Mouse (Mus musculus) T-helper 1 cell (primary cell): ENCODE data around the gene Pafah1b1.

Experiments
- in situ Hi-C: fragments of 300-600 bp; cut with MboI, MseI; formaldehyde crosslinking; loops from one replicate; pipeline ENCODE4 v1.15.1; 2025; ENCODE audit warnings: high pct_unique_total_duplicates

Pafah1b1 gene

DNA sequence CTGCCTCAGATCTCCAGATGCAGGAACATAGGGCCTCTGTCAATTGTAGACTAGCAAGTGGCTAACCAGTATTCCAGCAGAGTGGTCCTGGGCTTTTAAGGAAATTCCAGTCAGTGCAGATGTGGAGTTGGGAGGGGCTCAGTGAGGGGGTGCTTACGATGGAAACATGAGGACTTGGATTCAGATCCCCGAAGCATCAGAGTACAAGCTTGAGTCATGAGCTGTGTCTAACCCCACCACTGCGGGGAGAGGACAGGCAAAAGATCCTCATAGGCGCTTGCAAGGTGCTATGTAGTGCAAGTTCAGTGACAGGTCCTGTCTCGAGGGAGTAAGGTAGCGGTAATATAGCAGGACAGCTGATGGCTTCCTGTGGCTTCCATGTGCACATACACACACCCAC lies 62.2 kb downstream of the Pafah1b1 start:
- in situ Hi-C loops = no loop called here

DNA sequence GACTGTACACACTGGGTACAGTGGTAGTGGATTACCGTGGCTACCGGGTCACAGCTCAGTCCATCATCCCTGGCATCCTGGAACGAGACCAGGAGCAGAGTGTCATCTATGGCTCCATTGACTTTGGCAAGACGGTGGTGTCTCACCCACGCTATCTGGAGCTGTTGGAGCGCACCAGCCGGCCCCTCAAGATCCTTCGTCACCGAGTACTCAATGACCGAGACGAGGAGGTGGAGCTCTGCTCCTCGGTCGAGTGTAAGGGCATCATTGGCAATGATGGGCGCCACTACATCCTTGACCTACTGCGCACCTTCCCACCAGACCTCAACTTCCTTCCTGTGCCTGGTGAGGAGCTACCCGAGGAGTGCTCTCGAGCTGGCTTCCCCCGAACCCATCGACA lies 62.8 kb downstream of the Pafah1b1 start:
- in situ Hi-C loops = no loop called here

DNA sequence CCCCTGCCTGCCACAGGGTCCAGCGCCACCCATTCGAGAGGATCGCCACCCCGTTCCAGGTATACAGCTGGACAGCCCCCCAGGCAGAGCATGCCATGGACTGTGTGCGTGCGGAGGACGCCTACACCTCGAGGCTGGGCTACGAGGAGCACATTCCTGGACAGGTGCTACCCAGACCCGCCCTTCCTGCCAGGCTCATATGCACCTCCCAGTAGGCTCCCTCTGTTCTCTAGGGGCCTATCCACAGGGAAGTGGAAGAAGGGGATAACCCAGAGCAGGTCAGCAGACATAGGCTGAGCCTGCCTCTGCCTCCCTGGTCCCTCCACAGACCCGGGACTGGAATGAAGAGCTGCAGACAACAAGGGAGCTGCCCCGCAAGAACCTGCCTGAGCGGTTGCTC lies 64.1 kb downstream of the Pafah1b1 start:
- in situ Hi-C loops = no loop called here

DNA sequence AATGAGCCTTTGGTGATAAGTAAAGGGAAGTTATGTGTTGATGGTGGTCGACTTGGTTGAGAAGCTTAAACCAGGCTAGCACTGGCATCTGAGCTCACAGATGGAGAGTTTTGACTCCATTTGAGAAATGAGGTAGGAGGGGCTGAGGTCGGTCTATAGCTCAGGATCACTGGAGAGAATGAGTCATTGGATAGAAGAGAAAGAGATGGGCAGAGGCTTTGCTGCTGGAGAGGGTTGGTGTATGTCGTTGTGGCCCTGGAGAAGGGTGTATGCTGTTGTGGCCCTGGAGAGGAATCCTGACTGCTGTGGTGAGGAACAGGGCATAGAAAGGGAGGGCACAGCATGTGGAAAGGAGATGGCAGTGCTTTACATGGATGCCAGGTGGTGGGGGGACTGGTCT lies 68.5 kb downstream of the Pafah1b1 start:
- in situ Hi-C loops = no loop called here

DNA sequence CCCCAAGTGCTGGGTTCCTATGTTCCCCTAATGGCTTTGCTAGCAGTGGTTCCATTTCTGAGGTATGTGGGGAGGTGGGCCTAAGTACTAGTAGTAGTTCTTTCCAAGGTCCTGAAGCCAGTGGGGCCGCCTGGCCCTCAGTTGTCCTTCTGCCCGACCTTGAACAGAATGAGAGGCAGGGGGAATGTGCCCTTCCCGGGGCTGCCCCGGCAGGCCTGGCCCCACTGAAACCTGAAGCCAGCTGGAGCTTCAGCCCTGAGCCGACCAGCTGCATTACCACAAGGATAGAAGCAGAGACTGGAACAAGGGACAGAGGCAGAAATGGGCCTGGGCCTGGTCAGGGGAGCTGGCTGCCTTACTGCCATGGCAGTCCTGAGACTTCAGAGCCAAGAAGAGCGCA lies 71.1 kb downstream of the Pafah1b1 start:
- in situ Hi-C loops = loop anchor here (5.0 kb wide), 1 partner anchor 174 kb away; no protein-coding TSS in a partner anchor

DNA sequence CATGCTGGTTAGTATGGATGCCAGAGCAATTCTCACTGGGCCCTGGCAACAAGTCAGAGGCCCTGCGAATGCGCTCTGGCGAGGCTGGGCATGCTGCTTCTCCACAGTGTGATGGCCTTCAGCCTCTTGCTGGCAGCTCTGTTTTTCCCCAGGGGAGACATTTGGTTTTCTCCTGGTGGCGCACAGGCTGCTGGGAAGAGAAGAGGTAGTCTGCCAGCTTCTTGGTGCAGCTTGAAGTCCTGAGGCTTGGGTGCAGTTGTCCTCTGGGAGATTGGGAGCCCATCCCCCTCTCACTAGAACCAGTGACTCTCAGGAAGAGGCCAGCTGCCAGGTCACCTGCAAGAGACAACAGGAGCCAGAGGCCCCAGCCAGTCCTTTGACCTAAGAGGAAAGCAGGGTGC lies 71.7 kb downstream of the Pafah1b1 start:
- in situ Hi-C loops = loop anchor here (5.0 kb wide), 1 partner anchor 175 kb away; no protein-coding TSS in a partner anchor

DNA sequence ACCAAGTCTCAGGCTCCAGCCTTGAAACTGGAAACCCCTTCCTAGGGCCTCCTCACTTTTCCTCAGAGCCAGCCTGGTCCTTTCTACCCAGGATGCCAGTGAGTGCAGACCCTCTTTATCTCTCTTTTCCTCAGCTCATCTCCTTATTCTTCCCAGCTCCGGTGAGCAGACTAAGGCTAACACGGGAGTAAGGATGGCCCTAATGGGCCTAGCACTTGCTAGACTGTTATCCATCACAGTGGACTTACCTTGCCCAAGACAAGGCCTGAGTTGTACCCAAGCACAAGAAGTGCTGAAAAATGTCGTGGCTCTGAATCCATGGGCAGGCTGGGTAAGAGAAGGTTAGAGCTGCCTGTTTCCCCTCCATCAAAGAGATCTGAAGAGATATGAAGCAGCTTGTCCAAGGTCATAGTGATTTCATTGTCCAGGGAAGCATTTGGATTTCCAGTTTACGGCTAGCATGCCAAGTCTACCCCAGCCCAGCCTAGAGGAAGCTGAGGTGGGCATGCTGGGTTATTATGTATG lies 73.8 kb downstream of the Pafah1b1 start:
- in situ Hi-C loops = loop anchor here (5.0 kb wide), 1 partner anchor 177 kb away; no protein-coding TSS in a partner anchor

DNA sequence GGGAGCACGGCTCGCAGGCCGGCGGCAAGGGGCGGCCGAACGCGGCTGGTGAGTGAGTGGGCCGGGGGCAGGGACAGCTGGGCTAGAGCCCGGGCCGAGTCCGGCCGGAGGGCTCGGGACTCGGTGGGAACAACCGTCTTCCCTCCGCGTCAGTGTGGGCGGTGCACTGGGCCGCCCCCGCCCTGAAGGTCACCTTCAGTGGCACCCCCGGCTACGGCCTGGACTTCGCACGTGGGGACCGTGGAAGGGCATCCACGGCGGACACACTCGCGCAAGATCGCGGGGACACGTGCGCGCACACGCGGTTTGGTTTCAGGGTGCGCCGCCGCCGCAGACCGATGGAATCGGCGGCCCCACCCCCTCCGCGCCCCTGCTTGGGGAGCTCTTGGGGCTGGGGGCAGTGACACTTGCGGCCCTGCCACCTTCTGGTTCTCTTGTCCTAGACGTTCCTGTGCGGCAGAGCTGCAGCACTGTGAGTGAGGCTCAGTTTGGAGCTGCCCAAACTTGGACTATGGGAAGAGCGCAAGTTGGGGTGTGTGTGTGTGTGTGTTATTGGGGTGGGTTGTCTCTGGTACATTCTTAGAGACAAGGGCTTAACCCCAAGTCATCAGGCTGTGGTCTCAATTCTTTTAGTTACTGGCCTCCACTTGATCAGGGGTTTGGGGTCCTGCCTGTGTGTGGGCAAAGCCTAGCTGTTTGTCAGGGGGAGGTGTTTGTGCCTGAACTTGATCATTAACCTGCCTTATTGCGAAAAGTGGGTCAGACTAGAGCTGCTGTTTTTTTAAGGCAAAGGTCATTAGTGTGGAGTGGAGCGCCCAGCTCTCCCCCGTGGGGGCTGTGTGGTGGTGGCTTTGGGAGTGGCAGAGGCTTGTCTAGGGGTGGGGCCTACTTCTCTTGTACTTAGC lies 74.6 kb downstream of the Pafah1b1 start:
- in situ Hi-C loops = loop anchor here (5.0 kb wide), 1 partner anchor 177 kb away; no protein-coding TSS in a partner anchor

DNA sequence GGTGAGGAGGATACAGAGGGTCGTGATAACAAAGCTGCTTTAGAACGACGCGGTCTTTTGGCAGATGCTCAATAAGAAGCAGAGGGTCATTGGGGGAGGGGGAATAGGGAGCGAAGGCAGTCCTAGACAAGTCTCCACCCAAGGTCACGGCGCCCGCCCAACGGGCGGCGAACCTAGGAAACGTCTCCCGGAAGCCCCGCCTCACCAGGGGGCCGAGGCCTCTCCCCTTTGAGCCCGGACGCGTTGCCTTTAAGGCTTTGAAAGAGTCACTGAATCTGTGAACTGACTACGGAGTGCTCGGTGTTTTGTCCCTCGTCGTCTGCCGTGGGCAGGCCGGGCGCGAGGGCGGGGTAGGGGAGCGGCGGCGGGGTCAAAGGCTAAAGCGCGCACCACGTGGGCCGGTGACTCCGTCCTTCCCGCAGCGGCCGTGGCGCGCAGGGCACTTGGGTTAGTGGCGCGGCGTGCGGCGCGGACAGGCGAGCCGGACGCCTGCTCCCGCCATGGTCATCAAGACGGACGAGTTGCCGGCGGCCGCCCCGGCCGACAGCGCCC lies 75.3 kb downstream of the Pafah1b1 start, which contains the start of gene Cluh:
Gene Cluh (plus strand): TSS at position 401 of the 552 bp plus-strand sequence.
- in situ Hi-C loops = no loop called here

DNA sequence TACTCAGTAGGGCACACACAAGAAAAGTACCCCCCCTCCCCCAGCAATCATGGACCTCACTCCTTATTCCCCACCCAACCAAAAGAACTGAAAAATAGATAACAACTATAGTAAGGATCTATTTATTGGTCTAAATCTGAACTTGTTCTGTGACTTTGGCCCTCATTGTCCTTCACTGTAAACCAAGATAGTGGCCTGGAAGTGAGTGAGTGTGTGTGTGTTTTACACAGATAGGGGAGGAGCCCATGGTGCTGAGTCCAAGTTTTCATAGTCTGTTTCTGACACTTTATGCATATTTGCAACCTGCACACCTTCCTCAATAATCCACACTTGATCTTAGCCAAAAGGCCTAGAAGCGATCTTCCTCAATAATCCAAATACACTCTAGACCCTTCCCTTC lies 75.8 kb downstream of the Pafah1b1 start:
- in situ Hi-C loops = no loop called here

DNA sequence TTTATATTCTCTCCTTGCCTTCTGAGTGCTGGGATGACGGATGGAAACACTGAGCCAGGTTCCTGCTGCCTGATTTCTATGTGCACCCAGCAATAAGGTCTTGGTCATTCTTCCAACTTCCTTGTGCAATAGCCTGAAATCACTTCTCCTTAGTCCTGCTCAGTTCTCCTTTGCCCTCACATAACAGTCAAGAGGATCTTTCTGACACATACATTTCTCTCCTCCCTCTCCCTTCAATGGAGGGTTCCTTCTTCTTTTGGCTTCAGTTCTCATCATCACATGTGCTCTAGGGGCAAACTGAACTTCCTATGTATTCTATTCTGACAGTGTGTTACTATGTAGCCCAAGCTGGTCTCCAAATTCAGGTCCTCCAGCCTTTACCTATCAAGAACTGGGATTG lies 76.5 kb downstream of the Pafah1b1 start:
- in situ Hi-C loops = no loop called here

DNA sequence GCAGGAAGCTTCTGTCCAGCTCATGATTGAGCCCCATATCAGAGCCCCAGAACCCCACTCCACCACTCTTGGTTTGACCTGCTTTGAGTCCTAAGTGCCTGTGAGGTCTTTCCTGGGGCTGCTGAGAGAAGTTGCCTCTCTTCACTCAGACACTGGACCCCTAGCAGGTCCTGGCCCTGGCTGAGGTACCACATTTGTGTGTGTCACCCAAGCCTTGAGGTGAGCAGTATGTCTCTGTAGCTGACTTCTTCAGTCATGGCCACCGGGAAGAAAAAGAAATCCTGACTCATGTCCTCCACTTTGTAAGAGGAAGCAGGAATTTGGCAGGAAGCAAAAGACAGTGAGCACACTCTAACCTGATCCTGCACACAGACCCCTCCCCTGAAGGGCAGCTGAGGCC lies 84.8 kb downstream of the Pafah1b1 start:
- in situ Hi-C loops = no loop called here

DNA sequence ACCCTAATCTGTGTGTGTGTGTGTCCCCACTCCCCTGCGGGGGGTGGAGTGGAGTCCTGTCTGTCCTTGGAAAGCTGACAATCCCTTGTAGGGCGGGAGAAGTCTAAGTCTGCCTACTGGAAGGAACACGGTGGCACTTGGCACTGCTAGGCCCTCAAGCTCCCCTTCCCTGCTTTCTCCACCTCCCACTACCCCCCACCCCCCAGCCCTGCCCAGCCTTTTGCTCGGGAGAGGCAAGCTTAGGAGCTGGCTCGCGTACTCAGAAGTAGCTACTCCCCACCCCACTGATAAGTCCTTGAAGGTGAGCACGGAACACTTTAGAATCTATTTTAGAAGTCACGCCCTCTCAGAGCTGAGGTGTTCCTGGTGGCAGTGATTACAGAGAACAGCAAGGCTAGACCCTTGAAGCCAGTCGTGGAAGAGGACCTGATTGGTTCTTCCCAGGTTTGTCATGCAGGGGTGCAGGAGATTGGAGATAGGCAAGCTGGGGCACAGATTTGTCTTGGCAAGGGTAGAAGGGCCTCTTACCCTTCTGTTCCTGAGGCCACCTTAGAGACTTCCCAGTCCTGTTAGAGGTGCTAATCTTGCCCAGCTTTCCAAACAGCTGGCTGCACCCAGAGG lies 85.6 kb downstream of the Pafah1b1 start:
- in situ Hi-C loops = no loop called here

DNA sequence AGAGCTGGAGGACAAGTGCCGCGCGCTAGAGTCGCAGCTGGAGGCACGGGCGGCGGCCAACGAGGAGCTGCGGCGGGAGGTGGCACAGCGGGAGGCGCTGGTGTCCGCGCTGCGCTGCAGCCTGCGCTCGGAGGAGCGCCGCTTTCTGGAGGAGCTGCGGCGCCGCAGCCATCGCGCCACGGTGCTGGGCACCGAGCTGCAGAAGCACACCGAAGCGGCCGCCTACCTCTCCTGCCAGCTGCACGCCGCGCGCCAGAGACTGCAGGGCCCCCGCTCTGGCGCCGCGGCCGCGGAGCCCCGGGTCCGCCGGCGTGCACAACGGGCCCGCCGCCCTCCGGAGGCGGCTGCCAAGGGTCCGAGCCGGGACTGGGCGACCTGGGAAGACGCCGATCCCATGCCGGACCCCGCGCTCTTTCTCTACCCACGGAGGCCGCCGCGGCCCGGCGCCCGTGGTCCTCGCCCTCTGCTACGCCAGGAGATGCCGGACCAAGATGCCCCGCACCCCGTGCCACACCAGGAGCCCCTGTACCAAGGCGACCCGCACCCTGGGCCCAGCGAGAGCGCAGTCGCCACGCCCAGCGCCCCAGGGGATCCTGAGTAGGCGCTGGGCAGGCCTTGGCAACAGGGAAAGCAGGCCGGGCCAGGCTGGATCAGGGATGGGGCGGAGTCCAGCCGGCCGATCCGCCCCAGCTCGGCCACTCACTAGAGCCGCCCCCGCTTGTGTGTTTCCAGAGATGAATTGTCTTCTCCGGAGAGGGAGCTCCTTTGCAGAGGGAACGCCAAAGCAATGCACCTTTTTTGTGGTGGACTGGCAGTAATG lies 86.3 kb downstream of the Pafah1b1 start:
- in situ Hi-C loops = no loop called here

DNA sequence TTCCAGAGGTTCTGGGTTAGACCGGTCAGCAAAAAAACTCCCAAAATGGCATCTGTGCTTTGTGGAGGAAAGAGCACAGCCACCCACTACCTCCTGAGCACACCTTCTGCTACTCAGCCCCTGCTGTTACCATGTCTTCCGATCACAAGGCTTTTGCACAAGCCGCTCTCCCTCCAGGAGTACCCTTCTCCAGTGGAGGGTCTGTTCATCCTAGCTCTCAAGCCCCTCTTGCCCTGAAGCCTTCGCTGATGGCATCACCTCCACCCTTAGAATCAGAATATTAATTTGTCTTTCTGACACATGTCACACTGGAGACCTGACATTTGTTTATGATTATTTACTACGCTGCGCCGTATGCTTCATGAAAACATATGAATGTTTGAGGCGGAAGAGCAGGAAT lies 87.0 kb downstream of the Pafah1b1 start:
- in situ Hi-C loops = no loop called here

DNA sequence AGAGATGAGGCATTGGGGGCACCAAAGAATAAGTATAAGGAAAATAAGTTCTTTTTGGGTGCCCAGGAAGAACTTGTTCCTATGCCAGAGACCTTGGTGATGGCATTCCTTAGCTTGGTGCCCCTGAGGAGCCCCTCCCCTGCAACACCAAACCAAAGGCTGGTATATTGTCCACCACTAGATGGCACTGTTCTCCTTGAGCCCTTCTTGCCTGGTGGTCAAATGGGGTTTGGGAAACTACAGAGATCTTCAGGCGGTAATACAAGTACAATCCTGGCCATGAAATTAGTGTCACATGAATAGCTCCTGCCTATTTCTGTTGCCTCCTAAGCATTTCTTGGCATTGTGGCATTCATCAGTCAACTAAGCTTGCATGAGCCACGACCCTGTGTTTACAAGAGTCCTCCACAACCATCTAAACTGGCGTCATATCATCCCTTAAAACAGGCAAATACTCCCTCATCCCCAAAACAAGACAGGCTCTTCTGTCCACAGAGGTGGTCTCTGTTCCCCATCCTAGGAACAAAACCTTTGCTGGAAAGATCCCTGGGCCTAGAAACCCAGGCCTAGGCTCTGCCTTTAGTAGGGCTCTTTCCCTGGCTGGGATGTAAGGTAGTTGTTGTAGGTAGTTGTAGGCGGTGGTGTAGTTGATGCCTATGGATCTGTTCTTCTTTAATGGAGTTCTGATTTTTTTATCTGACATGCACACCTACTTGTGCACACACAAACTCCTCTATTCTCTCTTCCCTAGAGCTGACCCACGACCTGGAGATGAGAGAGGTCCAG lies 89.8 kb downstream of the Pafah1b1 start:
- in situ Hi-C loops = no loop called here

DNA sequence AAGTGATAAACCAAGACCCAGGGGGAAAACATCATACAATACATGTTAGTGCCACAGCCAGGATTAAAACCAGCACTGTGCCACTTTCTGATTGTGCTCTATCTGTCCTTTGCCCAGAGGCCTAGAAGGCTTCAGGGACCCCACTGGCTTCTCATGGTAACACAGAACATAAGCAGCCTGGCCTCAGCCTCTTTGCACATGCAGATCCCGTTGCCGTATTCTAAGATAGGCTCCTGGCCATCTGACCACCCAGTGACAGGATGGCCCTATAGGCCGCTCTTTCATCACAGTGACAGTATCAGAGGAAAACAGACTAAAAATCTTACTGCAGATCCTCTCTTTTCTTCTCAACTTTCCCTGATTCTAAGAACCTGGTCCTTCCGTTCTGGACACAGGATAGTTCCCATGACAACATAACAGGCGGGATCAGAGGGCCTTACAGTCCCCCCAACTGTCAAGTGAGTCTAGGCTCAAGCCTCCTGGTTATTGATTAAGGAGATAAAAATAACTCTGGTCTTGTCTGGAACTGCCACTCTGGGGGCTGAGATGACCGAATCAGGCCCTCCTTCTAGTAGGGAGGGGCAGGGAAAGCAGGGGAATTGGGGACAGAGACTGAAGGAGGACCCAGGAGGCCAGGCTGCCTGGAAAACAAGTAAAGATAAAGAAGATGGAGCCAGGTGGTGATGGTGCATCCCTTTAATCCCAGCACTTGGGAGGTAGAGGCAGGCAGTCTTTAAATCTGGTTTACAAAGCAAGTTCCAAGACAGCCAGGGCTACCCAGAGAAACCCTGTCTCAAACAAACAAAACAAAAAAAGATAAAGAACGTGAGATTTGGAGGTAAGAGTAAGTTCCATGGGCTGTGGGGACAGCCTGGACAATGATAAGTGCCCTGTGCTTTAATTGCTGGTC lies 92.3 kb downstream of the Pafah1b1 start:
- in situ Hi-C loops = no loop called here

DNA sequence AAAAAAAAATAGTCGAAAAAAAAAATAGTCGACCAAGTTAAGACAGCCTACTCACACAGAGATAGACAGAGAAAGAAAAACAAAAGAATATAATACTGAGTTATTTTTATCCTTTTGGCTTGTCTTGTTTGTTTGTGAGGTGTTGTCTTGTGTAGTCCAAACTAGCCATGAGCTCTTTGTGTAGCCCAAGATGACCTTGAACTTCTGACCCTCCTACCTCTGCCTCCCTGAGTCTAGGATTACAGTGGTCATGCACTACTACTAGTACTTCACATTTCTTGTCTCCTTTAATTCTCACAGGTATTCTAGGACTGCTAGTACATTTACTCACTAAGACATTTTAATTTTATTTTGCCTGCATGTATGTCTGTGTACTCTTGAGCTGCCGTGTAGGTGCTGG lies 97.0 kb downstream of the Pafah1b1 start:
- in situ Hi-C loops = no loop called here

DNA sequence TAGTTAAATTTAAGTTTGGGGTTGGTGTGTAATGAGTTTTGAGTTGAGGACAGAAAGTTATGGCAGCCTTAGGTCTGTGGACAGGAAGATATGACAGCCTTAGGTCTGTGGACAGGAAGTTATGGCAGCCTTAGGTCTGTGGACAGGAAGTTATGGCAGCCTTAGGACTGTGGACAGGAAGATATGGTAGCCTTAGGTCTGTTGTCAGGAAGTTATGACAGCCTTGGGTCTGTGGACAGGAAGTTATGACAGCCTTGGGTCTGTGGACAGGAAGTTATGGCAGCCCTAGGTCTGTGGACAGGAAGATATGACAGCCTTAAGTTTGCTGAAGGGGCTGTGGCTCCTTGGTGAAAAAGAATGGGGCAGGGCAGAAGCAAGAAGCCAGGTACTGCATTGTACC lies 99.1 kb downstream of the Pafah1b1 start:
- in situ Hi-C loops = no loop called here
